Mouse (Mus musculus) cerebellum, adult 2 months (tissue): ENCODE results near the gene Hoxa7. TPM values are rescaled to one million over a fixed set of nuclear protein-coding genes. Genes with fewer than 3 reads are reported as not detected.

Source experiments
- DNase-seq, 2 experiments: peaks; one replicate each; pipeline ENCODE4 v3.0.0; 2021
- H3K27ac ChIP-seq: fragments of 200-500 bp; 2 replicates; pipeline ENCODE4 v1.5.1; 2012; ENCODE audit warnings: low read length, control low read depth, inconsistent platforms; ENCODE audit not compliant: insufficient read depth
- H3K27me3 ChIP-seq: fragments of 200-500 bp; 2 replicates; pipeline ENCODE4 v1.6.1; 2012; ENCODE audit warnings: inconsistent platforms, mild to moderate bottlenecking, low read length, moderate library complexity; ENCODE audit not compliant: control insufficient read depth, insufficient read depth
- H3K4me1 ChIP-seq: fragments of 200-500 bp; 2 replicates; pipeline ENCODE4 v1.6.1; 2011; ENCODE audit warnings: low read length; ENCODE audit not compliant: control insufficient read depth, insufficient read depth
- H3K4me3 ChIP-seq: fragments of 200-500 bp; replicated peaks from 2 replicates; pipeline ENCODE3; 2011; ENCODE audit warnings: mild to moderate bottlenecking, low read depth, low read length, control low read depth; ENCODE audit not compliant: insufficient read depth
- CTCF ChIP-seq: fragments of 200-500 bp; IDR thresholded peaks from 2 replicates; pipeline ENCODE4 v1.5.1; 2011; ENCODE audit warnings: low read depth, mild to moderate bottlenecking, control low read depth, low read length, moderate library complexity, borderline replicate concordance; ENCODE audit not compliant: insufficient read depth
- POLR2A ChIP-seq: fragments of 200-500 bp; IDR thresholded peaks from 2 replicates; pipeline ENCODE4 v1.6.1; 2011; ENCODE audit warnings: low read length, control low read depth, borderline replicate concordance; ENCODE audit not compliant: insufficient read depth
- WGBS: fragments of 180-500 bp; shearing (Covaris S2); methylation state at CpG from one replicate; pipeline ENCODE4 v1.1.7; 2018; 5-methylcytosine and 5-hydroxymethylcytosine counted together
- polyA plus RNA-seq: library from polyadenylated mRNA; depleted of rRNA; stranded (reverse); fragments of >200 nt; gene quantifications from 2 replicates; pipeline ENCODE4 v1.2.3, GENCODE M21; 2012

Gene Hoxa7
- polyA plus RNA-seq, 1 experiment: 0.07 TPM

GRCm38 (mm10) chr6:52185222-52185621 is 36.4 kb downstream of the Hoxa7 start:
- H3K27ac ChIP-seq: no peak overlapping the region
- no peak for TF ChIP-seq POLR2A
- TF ChIP-seq CTCF: no peak
- no peak for DNase-seq
- WGBS: 2% methylated on average over 19 of the region's 19 CpGs
- no peak overlapping the region for H3K4me3 ChIP-seq
- no peaks in the 10 kb centered on the region for H3K4me1 ChIP-seq
- H3K27me3 ChIP-seq: peaks cover 8% of the 10 kb centered on the region; the same call in 1 of the 2 replicates

- 3% methylated on average over 6 of the region's 6 CpGs for WGBS
- Histone ChIP-seq H3K27me3 (peaks cover 7% of the 10 kb centered on the region; the same call in 1 of the 2 replicates), H3K4me3 (no peak overlapping the region), H3K4me1 (no peaks in the 10 kb centered on the region), H3K27ac (no peak overlapping the region)
- DNase-seq: no peak
- TF ChIP-seq POLR2A (no peak), CTCF (no peak)
Observed at GRCm38 (mm10) chr6:52184668-52185067, 37.0 kb downstream of the Hoxa7 start.

- TF ChIP-seq POLR2A (no peak), CTCF (no peak)
- H3K27ac ChIP-seq: no peak overlapping the region
- no peaks in the 10 kb centered on the region for H3K4me1 ChIP-seq
- peaks cover 7% of the 10 kb centered on the region; the same call in 1 of the 2 replicates for H3K27me3 ChIP-seq
- WGBS: 9% methylated on average over 10 of the region's 10 CpGs
- no peak for DNase-seq
- H3K4me3 ChIP-seq: no peak overlapping the region
Observed at GRCm38 (mm10) chr6:52183311-52184080, 38.2 kb downstream of the Hoxa7 start.

GRCm38 (mm10) chr6:52182793-52183192 is 38.9 kb downstream of the Hoxa7 start:
- no peak for DNase-seq
- H3K4me1 ChIP-seq: no peaks in the 10 kb centered on the region
- peaks cover 7% of the 10 kb centered on the region; the same call in 1 of the 2 replicates for H3K27me3 ChIP-seq
- no peak overlapping the region for H3K4me3 ChIP-seq
- TF ChIP-seq POLR2A: no peak
- no peak for TF ChIP-seq CTCF
- no peak overlapping the region for H3K27ac ChIP-seq
- 14% methylated on average over 1 of the region's 1 CpGs for WGBS

GRCm38 (mm10) chr6:52182030-52182429 is 39.6 kb downstream of the Hoxa7 start:
- Histone ChIP-seq H3K27me3 (peaks cover 7% of the 10 kb centered on the region; the same call in 1 of the 2 replicates), H3K4me1 (no peaks in the 10 kb centered on the region), H3K4me3 (no peak overlapping the region), H3K27ac (no peak overlapping the region)
- DNase-seq: no peak
- WGBS: 21% methylated on average over 2 of the region's 2 CpGs
- TF ChIP-seq CTCF (no peak), POLR2A (no peak)

- DNase-seq: no peak
- TF ChIP-seq CTCF: no peak
- TF ChIP-seq POLR2A: no peak
- Histone ChIP-seq H3K27ac (no peak overlapping the region), H3K4me3 (no peak overlapping the region), H3K27me3 (peaks cover 9% of the 10 kb centered on the region; the same call in 1 of the 2 replicates), H3K4me1 (no peaks in the 10 kb centered on the region)
- 9% methylated on average over 3 of the region's 3 CpGs for WGBS
Observed at GRCm38 (mm10) chr6:52180726-52181125, 40.9 kb downstream of the Hoxa7 start.

GRCm38 (mm10) chr6:52180213-52180710 is 41.4 kb downstream of the Hoxa7 start:
- TF ChIP-seq POLR2A (no peak), CTCF (no peak)
- H3K4me1 ChIP-seq: no peaks in the 10 kb centered on the region
- 4% methylated on average over 11 of the region's 11 CpGs for WGBS
- DNase-seq: no peak
- no peak overlapping the region for H3K4me3 ChIP-seq
- no peak overlapping the region for H3K27ac ChIP-seq
- peaks cover 6% of the 10 kb centered on the region; the same call in 1 of the 2 replicates for H3K27me3 ChIP-seq

- Histone ChIP-seq H3K4me1 (no peaks in the 10 kb centered on the region), H3K27ac (no peak overlapping the region), H3K27me3 (peaks cover 4% of the 10 kb centered on the region; the same call in 1 of the 2 replicates), H3K4me3 (no peak overlapping the region)
- WGBS: 2% methylated on average over 10 of the region's 10 CpGs
- no peak for DNase-seq
- TF ChIP-seq POLR2A: no peak
- TF ChIP-seq CTCF: no peak
Observed at GRCm38 (mm10) chr6:52179690-52180089, 42.0 kb downstream of the Hoxa7 start.
